ENCODE assay signal across 9 mouse cellular contexts in the genomic region with DNA sequence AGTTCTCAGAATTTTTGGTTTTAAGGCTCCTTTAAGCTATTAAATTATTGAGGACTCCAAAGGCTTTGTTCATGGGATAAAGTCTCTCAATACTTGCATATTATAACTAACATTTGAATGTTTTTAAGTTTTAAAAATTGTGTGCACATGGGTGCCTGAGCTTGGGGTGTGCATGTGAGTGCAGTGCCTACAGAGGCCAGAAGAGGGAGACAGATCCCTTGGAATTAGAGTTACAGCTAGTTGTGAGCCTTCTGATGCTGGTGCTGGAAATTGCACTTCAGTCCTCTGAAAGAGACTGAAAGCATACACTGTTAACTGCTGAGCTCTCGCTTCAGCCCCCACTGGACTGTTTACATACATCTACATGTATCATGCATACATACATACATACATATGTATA.
DNase-seq lines count a peak whose midpoint lies in the region; ATAC-seq and TF ChIP-seq lines count a peak whose summit lies in the region.
"Had no signal": no experiment of that assay in that cellular context is flagged by ENCODE, and none has a peak within 500 bp of the region (broad histone marks: within the 10 kb centered on the region; RNA-seq: fewer than 3 reads in every experiment).

No protein-coding gene starts in this region.

- TF ChIP-seq CTCF in liver, embryonic 14.5 days (IDR thresholded peaks at IDR 0.05; ENCODE audit: low read depth) = peak; percentile 80

- peak; percentile 39 to 78 for DNase-seq in adrenal gland, adult (ENCODE audit: inconsistent age in 2 of 2, low spot score in 1 of 2)
- no peak for DNase-seq in adrenal gland, postnatal 4 days (ENCODE audit: low spot score in 2 of 2)
- DNase-seq in liver = peak; percentile 43
- no peak for DNase-seq in liver, embryonic 11.5 days (ENCODE audit: low spot score)
- peak; percentile 37 to 48 for DNase-seq in adrenal gland, postnatal 36 days
- peak in 1 of 3 experiments; percentile 24 for DNase-seq in liver, embryonic 14.5 days (ENCODE audit: low read depth in 3 of 3, low spot score in 3 of 3)
- DNase-seq in thymus, postnatal 25 days = peak; percentile 68
- no peak for DNase-seq in right cerebral cortex, postnatal 14 days

- no peak overlapping the region for H3K27ac ChIP-seq in liver, embryonic 11.5 days (ENCODE audit: low read depth, low read length)
- H3K27ac ChIP-seq in liver, embryonic 14.5 days = no peak overlapping the region
- H3K27ac ChIP-seq: macrophage had no signal

- H3K9ac ChIP-seq in liver, embryonic 11.5 days (ENCODE audit: low read depth, low read length) = no peak overlapping the region
- H3K9ac ChIP-seq in liver, embryonic 14.5 days (replicated peaks) = no peak overlapping the region

- H3K4me1 ChIP-seq in liver, embryonic 11.5 days (replicated peaks; ENCODE audit: control insufficient read depth, insufficient read depth, low read length) = peaks cover 12% of the 10 kb centered on the region
- H3K4me1 ChIP-seq in liver, embryonic 14.5 days (replicated peaks; ENCODE audit: control insufficient read depth in 2 of 2, insufficient read depth in 2 of 2, low read length in 1 of 2) = peaks cover 5 to 8% of the 10 kb centered on the region in 2 experiments; a peak in 2 of 4 replicates

- no peak for ATAC-seq in liver, embryonic 11.5 days (replicated peaks; ENCODE audit: low FRiP score)
- no peak for ATAC-seq in liver, embryonic 14.5 days (ENCODE audit: insufficient read depth)

- no peak overlapping the region for H3K4me3 ChIP-seq in liver, embryonic 11.5 days (ENCODE audit: low read depth, low read length)
- H3K4me3 ChIP-seq in liver, embryonic 14.5 days (ENCODE audit: insufficient read depth in 1 of 2, low read depth in 2 of 2, low read length in 2 of 2) = no peak overlapping the region

- H3K4me2 ChIP-seq in liver, embryonic 11.5 days = no peak overlapping the region
- H3K4me2 ChIP-seq in liver, embryonic 14.5 days (ENCODE audit: low read depth) = no peak overlapping the region

- WGBS in liver, embryonic 11.5 days = 84% methylated on average over 1 of the region's 1 CpGs
- WGBS in liver, embryonic 14.5 days (ENCODE audit: insufficient replicate concordance) = 72% methylated on average over 1 of the region's 1 CpGs

- no peaks in the 10 kb centered on the region for H3K27me3 ChIP-seq in liver, embryonic 11.5 days (replicated peaks; ENCODE audit: control insufficient read depth, insufficient read depth, low read length)
- no peaks in the 10 kb centered on the region for H3K27me3 ChIP-seq in liver, embryonic 14.5 days (ENCODE audit: control insufficient read depth, insufficient read depth, low read length)

- H3K9me3 ChIP-seq in liver, embryonic 11.5 days (ENCODE audit: control insufficient read depth, low read length) = no peaks in the 10 kb centered on the region
- H3K9me3 ChIP-seq in liver, embryonic 14.5 days (ENCODE audit: control insufficient read depth, low read length) = no peaks in the 10 kb centered on the region

- H3K36me3 ChIP-seq in liver, embryonic 11.5 days (ENCODE audit: control insufficient read depth, insufficient read depth, low read length) = no peaks in the 10 kb centered on the region
- no peaks in the 10 kb centered on the region for H3K36me3 ChIP-seq in liver, embryonic 14.5 days (replicated peaks; ENCODE audit: control insufficient read depth, insufficient read depth, low read depth)

- TF ChIP-seq EP300 in liver, embryonic 14.5 days (IDR thresholded peaks at IDR 0.05; ENCODE audit: low read depth) = no peak

Comparison
In these comparisons a context has a peak if more than half of its experiments do, and no peak if none do; other contexts are left out.
1. DNase-seq: peak in adrenal gland, adult (2 of 2), liver (single experiment), adrenal gland, postnatal 36 days (2 of 2) and thymus, postnatal 25 days (single experiment); none in adrenal gland, postnatal 4 days (0 of 2), liver, embryonic 11.5 days (single experiment) and right cerebral cortex, postnatal 14 days (single experiment).